14 mouse cellular contexts compared by ENCODE assay signal in the genomic region with DNA sequence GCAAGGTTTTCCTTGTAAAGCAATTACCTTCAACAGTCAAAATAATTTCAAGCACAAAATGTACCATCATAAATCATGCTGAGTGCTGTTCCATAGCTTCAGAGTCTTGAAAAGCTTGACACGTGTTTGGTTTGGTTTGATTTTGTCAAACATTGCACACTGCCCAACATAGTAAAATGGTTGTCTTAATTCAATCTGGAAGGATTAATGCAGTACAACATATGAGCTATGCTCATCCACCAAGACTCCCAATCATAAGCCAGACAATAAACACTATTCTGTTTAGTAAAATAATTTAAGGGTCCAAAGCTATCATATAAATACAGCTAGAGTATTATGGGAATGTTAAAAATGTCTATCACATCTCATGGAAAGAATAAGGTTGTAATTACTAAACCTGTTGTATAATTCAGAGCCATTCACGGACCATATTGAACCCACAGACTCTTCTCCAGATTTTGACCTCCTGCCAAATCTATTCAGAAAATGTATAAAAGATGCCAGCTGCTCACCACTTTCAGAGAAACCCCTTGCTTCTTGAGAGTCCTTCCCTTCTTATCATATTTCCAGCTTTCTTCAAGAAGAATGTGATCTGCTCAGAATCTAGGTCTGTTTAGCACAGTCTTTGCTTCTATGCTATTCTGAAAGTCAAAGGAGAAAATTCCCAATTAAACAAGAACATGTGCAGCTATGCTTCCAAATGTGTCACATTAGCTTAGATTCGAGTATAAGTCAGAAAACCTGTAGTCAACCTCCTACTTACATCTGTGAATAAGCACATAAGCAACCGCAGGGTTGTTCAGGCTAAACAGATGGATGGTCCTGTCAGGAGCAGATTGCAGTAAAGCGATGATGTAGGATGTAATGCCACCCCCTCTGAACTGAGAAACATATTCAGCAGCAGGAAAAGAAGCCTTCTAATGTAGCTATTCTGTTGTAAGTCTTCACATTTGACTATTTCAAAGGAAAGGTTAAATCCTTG.
DNase-seq lines count a peak whose midpoint lies in the region; ATAC-seq lines count a peak whose summit lies in the region.
"Had no signal": no experiment of that assay in that cellular context is flagged by ENCODE, and none has a peak within 500 bp of the region (broad histone marks: within the 10 kb centered on the region; RNA-seq: fewer than 3 reads in every experiment).

No protein-coding gene starts in this region.

- peak; percentile 6 for DNase-seq in embryonic facial prominence, embryonic 14.5 days (ENCODE audit: low spot score)
- no peak for DNase-seq in embryonic facial prominence, embryonic 10.5 days (ENCODE audit: low spot score)
- peak; percentile 32 for DNase-seq in brain, embryonic 18.5 days (ENCODE audit: low read depth, low spot score)
- DNase-seq in layer of hippocampus, adult 8-10 months (ENCODE audit: low spot score in 2 of 2), result peak; percentile 77 to 86
- peak; percentile 50 to 96 for DNase-seq in left cerebral cortex, postnatal 25 days (ENCODE audit: low spot score in 2 of 2)
- DNase-seq in yolk sac, embryonic 10.5 days (ENCODE audit: low spot score), result no peak
- DNase-seq in urinary bladder, adult 2 months (ENCODE audit: low spot score), result no peak
- DNase-seq: gastrocnemius, postnatal 10 days; lung, embryonic 14.5 days had no signal

- WGBS in embryonic facial prominence, embryonic 14.5 days, result 63% methylated on average over 5 of the region's 5 CpGs
- WGBS in embryonic facial prominence, embryonic 10.5 days, result 83% methylated on average over 5 of the region's 5 CpGs
- 64% methylated on average over 5 of the region's 5 CpGs for WGBS in intestine, embryonic 15.5 days

- H3K4me2 ChIP-seq in embryonic facial prominence, embryonic 14.5 days (ENCODE audit: low read depth, low read length), result no peak overlapping the region
- H3K4me2 ChIP-seq in intestine, embryonic 15.5 days (replicated peaks), result no peak overlapping the region
- H3K4me2 ChIP-seq: embryonic facial prominence, embryonic 15.5 days; hindbrain, embryonic 13.5 days; lung, embryonic 14.5 days had no signal

- intact Hi-C loops in left cerebral cortex, postnatal 25 days (cut with DNase I), result loop anchor here (1.0 to 5.0 kb wide), 2 partner anchors 217 to 731 kb away; no protein-coding TSS in a partner anchor

- H3K27me3 ChIP-seq in embryonic facial prominence, embryonic 14.5 days (replicated peaks; ENCODE audit: control insufficient read depth, insufficient read depth, low read length), result no peaks in the 10 kb centered on the region
- no peaks in the 10 kb centered on the region for H3K27me3 ChIP-seq in embryonic facial prominence, embryonic 10.5 days (replicated peaks; ENCODE audit: low read depth, poor library complexity, severe bottlenecking)
- H3K27me3 ChIP-seq in intestine, embryonic 15.5 days (replicated peaks), result no peaks in the 10 kb centered on the region
- H3K27me3 ChIP-seq: embryonic facial prominence, embryonic 15.5 days; hindbrain, embryonic 13.5 days had no signal

- no peaks in the 10 kb centered on the region for H3K36me3 ChIP-seq in embryonic facial prominence, embryonic 14.5 days (ENCODE audit: control insufficient read depth, insufficient read depth, low read length)
- H3K36me3 ChIP-seq in embryonic facial prominence, embryonic 10.5 days (replicated peaks), result no peaks in the 10 kb centered on the region
- H3K36me3 ChIP-seq in intestine, embryonic 15.5 days, result no peaks in the 10 kb centered on the region
- H3K36me3 ChIP-seq: embryonic facial prominence, embryonic 15.5 days; heart, embryonic 10.5 days; hindbrain, embryonic 13.5 days had no signal

- H3K4me1 ChIP-seq in embryonic facial prominence, embryonic 14.5 days (ENCODE audit: control insufficient read depth, insufficient read depth, low read length), result no peaks in the 10 kb centered on the region
- no peaks in the 10 kb centered on the region for H3K4me1 ChIP-seq in embryonic facial prominence, embryonic 10.5 days
- H3K4me1 ChIP-seq in intestine, embryonic 15.5 days (replicated peaks), result no peaks in the 10 kb centered on the region
- H3K4me1 ChIP-seq: embryonic facial prominence, embryonic 15.5 days; heart, embryonic 10.5 days; hindbrain, embryonic 13.5 days had no signal

- H3K27ac ChIP-seq in embryonic facial prominence, embryonic 14.5 days (replicated peaks; ENCODE audit: low read depth, low read length), result no peak overlapping the region
- H3K27ac ChIP-seq in embryonic facial prominence, embryonic 10.5 days (replicated peaks), result no peak overlapping the region
- no peak overlapping the region for H3K27ac ChIP-seq in intestine, embryonic 15.5 days
- H3K27ac ChIP-seq: embryonic facial prominence, embryonic 15.5 days; heart, embryonic 10.5 days; hindbrain, embryonic 13.5 days; kidney, postnatal 0 days had no signal

- H3K9me3 ChIP-seq in embryonic facial prominence, embryonic 14.5 days (ENCODE audit: control insufficient read depth, low read length), result no peaks in the 10 kb centered on the region
- H3K9me3 ChIP-seq in embryonic facial prominence, embryonic 10.5 days, result no peaks in the 10 kb centered on the region
- H3K9me3 ChIP-seq in intestine, embryonic 15.5 days, result no peaks in the 10 kb centered on the region
- H3K9me3 ChIP-seq: embryonic facial prominence, embryonic 15.5 days; heart, embryonic 10.5 days; hindbrain, embryonic 13.5 days had no signal

- ATAC-seq in embryonic facial prominence, embryonic 14.5 days (ENCODE audit: low read depth), result no peak
- ATAC-seq in intestine, embryonic 15.5 days, result no peak

- no peak overlapping the region for H3K9ac ChIP-seq in embryonic facial prominence, embryonic 14.5 days (ENCODE audit: low read depth, low read length)
- H3K9ac ChIP-seq in intestine, embryonic 15.5 days, result no peak overlapping the region
- H3K9ac ChIP-seq: embryonic facial prominence, embryonic 15.5 days; hindbrain, embryonic 13.5 days; lung, embryonic 14.5 days had no signal

- H3K4me3 ChIP-seq in embryonic facial prominence, embryonic 14.5 days (ENCODE audit: low read depth, low read length), result no peak overlapping the region
- H3K4me3 ChIP-seq in embryonic facial prominence, embryonic 10.5 days, result no peak overlapping the region
- no peak overlapping the region for H3K4me3 ChIP-seq in intestine, embryonic 15.5 days (replicated peaks)
- H3K4me3 ChIP-seq: embryonic facial prominence, embryonic 15.5 days; heart, embryonic 10.5 days; hindbrain, embryonic 13.5 days had no signal

Comparison
In these comparisons a context has a peak if more than half of its experiments do, and no peak if none do; other contexts are left out.
1. DNase-seq: peak in embryonic facial prominence, embryonic 14.5 days (single experiment), brain, embryonic 18.5 days (single experiment), layer of hippocampus, adult 8-10 months (2 of 2) and left cerebral cortex, postnatal 25 days (2 of 2); none in embryonic facial prominence, embryonic 10.5 days (single experiment), yolk sac, embryonic 10.5 days (single experiment) and urinary bladder, adult 2 months (single experiment).